Mouse (Mus musculus) G1E (cell line): ENCODE results near the gene Lmtk2.

ENCODE experiments used
- CTCF ChIP-seq: IDR thresholded peaks from 2 replicates; pipeline ENCODE4 v1.5.1; 2012; ENCODE audit warnings: low read depth, low read length, inconsistent platforms, mixed read lengths
- GATA1 ChIP-seq: IDR thresholded peaks from 2 replicates; pipeline ENCODE4 v1.6.1; 2012; ENCODE audit warnings: borderline replicate concordance, low read length, inconsistent platforms, mixed read lengths

DNA sequence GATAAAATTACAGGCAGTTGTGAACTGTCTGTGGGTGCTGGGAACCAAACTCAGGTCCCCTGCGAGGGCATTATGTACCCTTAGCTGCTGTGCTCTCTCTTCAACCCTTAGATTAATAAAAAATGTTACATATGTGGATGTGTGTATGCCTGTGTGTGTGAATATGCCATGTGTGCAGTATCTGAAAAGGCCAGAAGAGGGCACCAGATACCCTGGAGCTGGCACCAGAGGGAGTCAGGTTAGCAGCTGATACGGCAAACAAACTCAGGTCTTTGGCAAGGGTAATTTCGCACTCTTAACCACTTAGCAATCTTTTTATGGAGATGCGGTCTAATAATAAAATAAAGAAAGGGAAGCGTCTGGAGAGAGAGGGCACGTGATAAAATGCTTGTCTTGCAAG is 102.2 kb downstream of the Lmtk2 start:
- no peak for TF ChIP-seq GATA1
- TF ChIP-seq CTCF = no peak
